Mouse (Mus musculus) kidney, adult 2 months (tissue): Measurements from ENCODE around the gene Dennd2a.

Source experiments
- CTCF ChIP-seq: fragments of 200-500 bp; conservative IDR thresholded peaks from 2 replicates; pipeline ENCODE4 v1.5.1; 2011; ENCODE audit warnings: low read depth, mild to moderate bottlenecking, control low read depth, low read length, moderate library complexity, mixed read lengths; ENCODE audit not compliant: insufficient read depth, insufficient read length
- POLR2A ChIP-seq: fragments of 200-500 bp; IDR thresholded peaks from one replicate; pipeline ENCODE4 v1.6.1; 2011; ENCODE audit warnings: low read depth, low read length, control low read depth

- TF ChIP-seq CTCF (no peak), POLR2A (no peak)
Measured at GRCm38 (mm10) chr6:39429007-39429788, 128.5 kb downstream of the Dennd2a start.
